18 mouse cellular contexts compared by ENCODE assay signal in the genomic region with DNA sequence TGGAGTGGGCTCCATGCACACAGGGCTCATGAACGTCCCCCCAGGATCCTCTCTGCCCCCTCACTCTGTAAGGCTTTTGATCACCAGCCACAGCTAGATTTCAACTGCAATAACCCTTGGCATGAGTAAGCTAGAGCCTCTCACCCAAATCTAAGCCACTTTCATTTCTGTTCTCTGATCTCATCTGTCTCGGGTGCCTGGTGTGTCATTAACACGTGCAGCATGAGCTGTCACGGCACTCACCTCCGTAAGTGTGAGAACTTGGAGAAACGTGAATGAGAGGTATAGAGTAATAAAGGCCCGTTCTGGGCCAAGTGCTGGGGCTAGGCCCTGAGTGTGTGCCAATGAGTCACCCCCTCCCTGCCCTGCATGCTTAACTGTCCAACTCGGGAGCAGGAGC.
A peak's percentile ranks its signal among the peaks of the same experiment; 100 is the strongest.
DNase-seq lines count a peak whose midpoint lies in the region; ATAC-seq and TF ChIP-seq lines count a peak whose summit lies in the region.
"Had no signal": no experiment of that assay in that cellular context is flagged by ENCODE, and none has a peak within 500 bp of the region (broad histone marks: within the 10 kb centered on the region; RNA-seq: fewer than 3 reads in every experiment).

No protein-coding gene starts in this region.

- peak; percentile 88 for ATAC-seq in lung, postnatal 0 days
- peak; percentile 81 for ATAC-seq in stomach, postnatal 0 days (ENCODE audit: low FRiP score, low TSS enrichment)
- ATAC-seq in forebrain, embryonic 12.5 days (ENCODE audit: low FRiP score): no peak
- ATAC-seq: midbrain, embryonic 13.5 days had no signal

- peak; percentile 45; the same call in 1 of the 2 replicates for TF ChIP-seq EP300 in lung, postnatal 0 days (IDR thresholded peaks at IDR 0.05)
- TF ChIP-seq EP300 in stomach, postnatal 0 days (optimal IDR thresholded peaks at IDR 0.05): no peak

- WGBS in lung, postnatal 0 days: 30% methylated on average over 8 of the region's 8 CpGs
- WGBS in stomach, postnatal 0 days: 44% methylated on average over 8 of the region's 8 CpGs
- WGBS in forebrain, embryonic 12.5 days: 83% methylated on average over 8 of the region's 8 CpGs
- 72% methylated on average over 8 of the region's 8 CpGs for WGBS in heart, embryonic 10.5 days

- H3K4me3 ChIP-seq in lung, postnatal 0 days (ENCODE audit: low read depth, low read length): no peak overlapping the region
- H3K4me3 ChIP-seq in stomach, postnatal 0 days (ENCODE audit: low read depth, low read length): no peak overlapping the region
- no peak overlapping the region for H3K4me3 ChIP-seq in forebrain, embryonic 12.5 days (replicated peaks)
- no peak overlapping the region for H3K4me3 ChIP-seq in heart, embryonic 10.5 days
- H3K4me3 ChIP-seq: embryonic facial prominence, embryonic 12.5 days; hindbrain, embryonic 15.5 days; midbrain, embryonic 13.5 days had no signal

- H3K27ac ChIP-seq in lung, postnatal 0 days (ENCODE audit: low read length): no peak overlapping the region
- no peak overlapping the region for H3K27ac ChIP-seq in stomach, postnatal 0 days (replicated peaks)
- H3K27ac ChIP-seq in forebrain, embryonic 12.5 days: no peak overlapping the region
- no peak overlapping the region for H3K27ac ChIP-seq in heart, embryonic 10.5 days
- H3K27ac ChIP-seq: embryonic facial prominence, embryonic 12.5 days; hindbrain, embryonic 15.5 days; midbrain, embryonic 13.5 days had no signal

- H3K4me1 ChIP-seq in lung, postnatal 0 days (ENCODE audit: insufficient read depth, low read depth, low read length): no peaks in the 10 kb centered on the region
- no peaks in the 10 kb centered on the region for H3K4me1 ChIP-seq in stomach, postnatal 0 days (replicated peaks; ENCODE audit: control insufficient read depth, insufficient read depth)
- H3K4me1 ChIP-seq in forebrain, embryonic 12.5 days: peaks cover 2% of the 10 kb centered on the region; the same call in 1 of the 2 replicates
- H3K4me1 ChIP-seq in heart, embryonic 10.5 days: no peaks in the 10 kb centered on the region
- H3K4me1 ChIP-seq: hindbrain, embryonic 15.5 days; midbrain, embryonic 13.5 days had no signal

- H3K27me3 ChIP-seq in lung, postnatal 0 days (replicated peaks; ENCODE audit: insufficient read depth, low read length): no peaks in the 10 kb centered on the region
- no peaks in the 10 kb centered on the region for H3K27me3 ChIP-seq in stomach, postnatal 0 days (ENCODE audit: control insufficient read depth, insufficient read depth, low read length)
- no peaks in the 10 kb centered on the region for H3K27me3 ChIP-seq in forebrain, embryonic 12.5 days
- peaks cover 12% of the 10 kb centered on the region; the same call in 1 of the 2 replicates for H3K27me3 ChIP-seq in heart, embryonic 10.5 days (ENCODE audit: insufficient read depth, poor library complexity, severe bottlenecking)
- H3K27me3 ChIP-seq: embryonic facial prominence, embryonic 12.5 days; hindbrain, embryonic 15.5 days had no signal

- TF ChIP-seq CTCF in lung, postnatal 0 days (IDR thresholded peaks at IDR 0.05): no peak
- no peak for TF ChIP-seq CTCF in stomach, postnatal 0 days (IDR thresholded peaks at IDR 0.05; ENCODE audit: low read depth)

- no peaks in the 10 kb centered on the region for H3K9me3 ChIP-seq in lung, postnatal 0 days (ENCODE audit: low read length)
- no peaks in the 10 kb centered on the region for H3K9me3 ChIP-seq in stomach, postnatal 0 days (ENCODE audit: control insufficient read depth, low read length)
- H3K9me3 ChIP-seq in forebrain, embryonic 12.5 days: no peaks in the 10 kb centered on the region
- H3K9me3 ChIP-seq in heart, embryonic 10.5 days: no peaks in the 10 kb centered on the region
- H3K9me3 ChIP-seq: embryonic facial prominence, embryonic 12.5 days; hindbrain, embryonic 15.5 days; midbrain, embryonic 13.5 days had no signal

- no peak overlapping the region for H3K4me2 ChIP-seq in lung, postnatal 0 days (replicated peaks; ENCODE audit: low read depth, low read length)
- no peak overlapping the region for H3K4me2 ChIP-seq in stomach, postnatal 0 days (replicated peaks; ENCODE audit: low read depth)
- H3K4me2 ChIP-seq in forebrain, embryonic 12.5 days: no peak overlapping the region
- H3K4me2 ChIP-seq: embryonic facial prominence, embryonic 12.5 days; hindbrain, embryonic 15.5 days; liver, embryonic 11.5 days; midbrain, embryonic 13.5 days had no signal

- no peaks in the 10 kb centered on the region for H3K36me3 ChIP-seq in lung, postnatal 0 days (ENCODE audit: insufficient read depth, low read length)
- no peaks in the 10 kb centered on the region for H3K36me3 ChIP-seq in stomach, postnatal 0 days (ENCODE audit: control insufficient read depth, insufficient read depth, low read length)
- no peaks in the 10 kb centered on the region for H3K36me3 ChIP-seq in forebrain, embryonic 12.5 days (replicated peaks)
- H3K36me3 ChIP-seq in heart, embryonic 10.5 days: no peaks in the 10 kb centered on the region
- H3K36me3 ChIP-seq: embryonic facial prominence, embryonic 12.5 days; hindbrain, embryonic 15.5 days; midbrain, embryonic 13.5 days had no signal

- peak; percentile 77 for DNase-seq in lung, postnatal 0 days (ENCODE audit: low spot score)
- DNase-seq in lung, postnatal 10 days: no peak
- DNase-seq in Muller cell, postnatal 12 days (ENCODE audit: inconsistent ontology term): peak; percentile 58
- peak; percentile 78 for DNase-seq in fibroblast of lung, adult 2 months (ENCODE audit: low read depth)
- DNase-seq in stomach, postnatal 0 days (ENCODE audit: low spot score): peak; percentile 20
- no peak for DNase-seq in heart, embryonic 10.5 days (ENCODE audit: low spot score)
- DNase-seq: cerebellum, adult 9-10 months; gastrocnemius, postnatal 14 days; heart, postnatal 14 days; kidney, adult 11 months; kidney, postnatal 25 days; layer of hippocampus, adult 9-11 months; lung, adult 2 months had no signal

- H3K9ac ChIP-seq in lung, postnatal 0 days (replicated peaks; ENCODE audit: low read depth): no peak overlapping the region
- no peak overlapping the region for H3K9ac ChIP-seq in stomach, postnatal 0 days (ENCODE audit: low read length)
- no peak overlapping the region for H3K9ac ChIP-seq in forebrain, embryonic 12.5 days
- H3K9ac ChIP-seq: embryonic facial prominence, embryonic 12.5 days; hindbrain, embryonic 15.5 days; midbrain, embryonic 13.5 days had no signal

Comparison
In these comparisons a context has a peak if more than half of its experiments do, and no peak if none do; other contexts are left out.
1. DNase-seq: peak in lung, postnatal 0 days (single experiment), Muller cell, postnatal 12 days (single experiment), fibroblast of lung, adult 2 months (single experiment) and stomach, postnatal 0 days (single experiment); none in lung, postnatal 10 days (single experiment) and heart, embryonic 10.5 days (single experiment).